Mouse (Mus musculus): Measurements from ENCODE around the gene Tmem91.

GRCm38 (mm10) chr7:25669158-25669557, 5.8 kb downstream of the Tmem91 start:
- TF ChIP-seq CTCF (IDR thresholded peaks at IDR 0.05; ENCODE audit: borderline replicate concordance, control insufficient read depth, extremely low read depth, insufficient read depth, low read length, poor library complexity) (no peak), POLR2A (IDR thresholded peaks at IDR 0.05; ENCODE audit: control insufficient read depth, extremely low read depth, insufficient read depth, low read length, poor library complexity) (no peak)
